Mouse (Mus musculus): Measurements from ENCODE around the gene Cpz.

- TF ChIP-seq CTCF (IDR thresholded peaks at IDR 0.05; ENCODE audit: low read depth, low read length) (no peak), POLR2A (IDR thresholded peaks at IDR 0.05; ENCODE audit: borderline replicate concordance, low read depth, low read length) (no peak)
These were observed 27.5 kb upstream of the Cpz start for GRCm38 (mm10) chr5:35552838-35553539.

All from bone marrow macrophage, adult 2 months (primary cell).